Mouse (Mus musculus): Measurements from ENCODE around the gene Fkbpl. TPM values are rescaled to one million over a fixed set of nuclear protein-coding genes. Genes with fewer than 3 reads are reported as not detected.
A peak's percentile ranks its signal among the peaks of the same experiment; 100 is the strongest.

Gene Fkbpl
- polyA plus RNA-seq, 1 experiment from 2014 or later: 19.3 TPM

DNA sequence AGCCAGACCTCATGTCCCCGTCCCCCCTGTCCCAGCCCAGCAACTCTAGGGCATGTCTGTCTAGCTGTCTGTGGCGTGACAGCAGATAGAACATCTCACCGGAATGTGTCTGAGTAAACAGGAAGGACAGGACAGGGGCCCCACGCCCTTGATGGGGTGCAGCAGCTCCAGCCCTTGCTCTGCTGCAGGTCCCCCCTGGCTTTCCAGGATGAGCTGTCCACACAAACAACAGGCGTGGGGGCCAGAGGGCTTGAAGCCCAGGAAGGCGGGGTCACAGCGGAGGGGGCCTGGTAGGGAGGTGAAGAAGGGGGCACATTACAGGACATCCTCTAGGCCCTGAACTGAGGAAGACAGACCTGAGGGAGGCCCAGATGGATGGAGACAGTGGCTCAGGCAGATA lies 10.6 kb downstream of the Fkbpl start:
- H3K9me3 ChIP-seq (ENCODE audit: control insufficient read depth, low read length): no peaks in the 10 kb centered on the region
- 0 out of 2 replicates have a peak, but pooled peaks cover 2% of the 10 kb centered on the region for H3K4me1 ChIP-seq (ENCODE audit: control insufficient read depth, insufficient read depth, low read length)
- H3K27ac ChIP-seq (replicated peaks; ENCODE audit: low read depth, low read length): no peak overlapping the region
- 90% methylated on average over 7 of the region's 7 CpGs for WGBS
- DNase-seq (ENCODE audit: low spot score): no peak
- H3K4me3 ChIP-seq (ENCODE audit: low read depth, low read length): no peak overlapping the region
- H3K4me2 ChIP-seq (ENCODE audit: low read depth, severe bottlenecking): no peak overlapping the region
- H3K36me3 ChIP-seq (ENCODE audit: control insufficient read depth, insufficient read depth, low read length): peaks cover 15% of the 10 kb centered on the region
- H3K27me3 ChIP-seq (ENCODE audit: control insufficient read depth, insufficient read depth, low read length): peaks cover 8% of the 10 kb centered on the region
- ATAC-seq (ENCODE audit: insufficient number of reproducible peaks, low FRiP score, low TSS enrichment, low read depth): no peak
- 0 out of 2 replicates have a peak overlapping the region, but pooled peaks have one; percentile 12 for H3K9ac ChIP-seq (ENCODE audit: low read length)

DNA sequence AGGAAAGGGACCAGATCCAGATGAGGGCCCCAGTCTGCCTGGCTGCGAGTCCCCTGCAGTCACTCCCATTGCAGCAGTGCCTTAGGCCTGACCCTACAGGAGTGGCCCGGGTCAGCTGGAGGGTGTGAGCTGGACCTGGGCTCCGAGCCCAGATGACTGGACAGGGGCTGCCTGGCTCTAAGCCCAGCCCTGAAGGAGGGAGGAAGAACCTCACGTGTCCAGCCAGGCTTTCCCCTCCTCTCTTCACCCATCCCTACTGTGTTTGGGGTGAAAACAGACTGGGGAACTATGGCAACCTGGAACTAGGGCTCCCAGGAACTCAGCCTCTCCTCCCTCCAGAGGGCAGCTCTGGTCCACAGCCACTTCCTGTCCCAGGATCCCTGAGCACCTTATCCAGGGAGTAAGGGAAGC lies 11.0 kb downstream of the Fkbpl start:
- H3K27ac ChIP-seq (replicated peaks; ENCODE audit: low read depth, low read length): no peak overlapping the region
- 0 out of 2 replicates have a peak, but pooled peaks cover 2% of the 10 kb centered on the region for H3K4me1 ChIP-seq (ENCODE audit: control insufficient read depth, insufficient read depth, low read length)
- no peak overlapping the region for H3K4me3 ChIP-seq (ENCODE audit: low read depth, low read length)
- DNase-seq (ENCODE audit: low spot score) (no peak), ATAC-seq (ENCODE audit: insufficient number of reproducible peaks, low FRiP score, low TSS enrichment, low read depth) (no peak)
- whole genome bisulfite sequencing: 89% methylated on average over 4 of the region's 4 CpGs
- peaks cover 12% of the 10 kb centered on the region for H3K27me3 ChIP-seq (ENCODE audit: control insufficient read depth, insufficient read depth, low read length)
- no peaks in the 10 kb centered on the region for H3K9me3 ChIP-seq (ENCODE audit: control insufficient read depth, low read length)
- 0 out of 2 replicates have a peak overlapping the region, but pooled peaks have one; percentile 12 for H3K9ac ChIP-seq (ENCODE audit: low read length)
- H3K36me3 ChIP-seq (ENCODE audit: control insufficient read depth, insufficient read depth, low read length): peaks cover 11% of the 10 kb centered on the region
- H3K4me2 ChIP-seq (ENCODE audit: low read depth, severe bottlenecking): no peak overlapping the region

DNA sequence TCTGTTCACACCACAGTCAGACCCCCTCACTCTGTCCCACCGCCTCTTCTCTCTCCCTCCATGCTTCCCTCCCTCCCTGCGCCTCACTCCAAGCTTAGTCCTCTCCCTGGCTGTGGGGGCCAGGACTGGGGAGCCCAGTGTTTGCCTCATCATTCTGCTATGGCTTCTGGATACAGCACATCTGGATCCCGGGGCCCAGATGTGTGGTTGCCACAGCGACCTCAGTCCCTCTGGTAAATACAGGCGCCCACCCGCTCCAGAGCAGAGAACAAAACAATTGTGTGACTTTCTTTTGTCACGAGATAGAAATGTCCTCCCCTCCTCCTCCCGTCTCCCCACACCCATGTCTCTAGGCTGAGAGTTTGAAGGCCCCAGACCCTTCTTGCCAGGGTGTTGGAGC lies 12.1 kb downstream of the Fkbpl start:
- no peak overlapping the region for H3K9ac ChIP-seq (ENCODE audit: low read length)
- DNase-seq (ENCODE audit: low spot score) (no peak), ATAC-seq (ENCODE audit: insufficient number of reproducible peaks, low FRiP score, low TSS enrichment, low read depth) (no peak)
- 71% methylated on average over 8 of the region's 8 CpGs for WGBS
- no peak overlapping the region for H3K27ac ChIP-seq (replicated peaks; ENCODE audit: low read depth, low read length)
- H3K4me2 ChIP-seq (ENCODE audit: low read depth, severe bottlenecking): peak overlapping the region; percentile 10; the same call in 1 of the 2 replicates
- H3K4me1 ChIP-seq (ENCODE audit: control insufficient read depth, insufficient read depth, low read length): peaks cover 2% of the 10 kb centered on the region; the same call in 1 of the 2 replicates
- no peak overlapping the region for H3K4me3 ChIP-seq (ENCODE audit: low read depth, low read length)
- peaks cover 10% of the 10 kb centered on the region; the same call in 1 of the 2 replicates for H3K36me3 ChIP-seq (ENCODE audit: control insufficient read depth, insufficient read depth, low read length)
- H3K27me3 ChIP-seq (ENCODE audit: control insufficient read depth, insufficient read depth, low read length): peaks cover 16% of the 10 kb centered on the region
- H3K9me3 ChIP-seq (ENCODE audit: control insufficient read depth, low read length): no peaks in the 10 kb centered on the region

DNA sequence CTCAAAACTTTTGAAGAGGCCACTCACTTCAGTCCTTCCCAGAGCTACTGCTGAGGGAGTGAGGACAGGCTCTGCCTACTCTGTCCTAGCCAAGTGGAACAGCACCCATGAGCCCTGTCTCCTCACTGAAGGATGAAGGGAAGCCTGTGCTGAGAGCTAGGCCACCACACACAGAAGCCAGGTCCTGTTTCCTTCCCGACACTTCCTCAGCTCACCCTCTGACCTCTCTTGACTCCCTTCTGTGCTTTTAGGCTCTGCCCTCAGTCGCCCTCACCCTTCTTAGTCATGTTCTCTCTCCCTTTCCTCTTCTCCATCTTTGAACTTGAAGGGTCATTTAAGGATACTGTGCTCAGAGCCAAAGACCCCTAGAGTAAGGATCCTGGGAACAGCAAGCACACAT lies 12.7 kb downstream of the Fkbpl start:
- DNase-seq (ENCODE audit: low spot score): no peak

DNA sequence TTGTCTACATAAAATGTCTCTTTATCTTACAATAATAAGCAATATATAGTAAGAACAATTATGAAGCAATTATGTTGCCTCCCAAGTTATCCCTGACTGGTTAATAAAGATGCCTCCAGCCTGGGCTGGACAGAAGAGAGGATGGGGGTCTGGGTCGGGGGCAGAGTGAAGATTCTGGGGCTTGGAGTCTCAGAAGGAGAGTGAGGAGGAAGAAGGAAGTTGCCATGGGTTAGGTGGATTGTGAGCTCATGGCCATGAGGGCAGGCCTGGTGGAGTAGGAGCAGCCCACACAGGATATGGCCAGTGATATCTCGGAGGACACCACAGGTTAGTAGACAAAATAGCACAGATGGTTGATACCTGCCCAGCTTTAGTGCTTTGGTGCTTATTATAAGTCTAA lies 13.6 kb downstream of the Fkbpl start:
- Histone ChIP-seq H3K4me1 (ENCODE audit: control insufficient read depth, insufficient read depth, low read length) (peaks cover 2% of the 10 kb centered on the region; the same call in 1 of the 2 replicates), H3K27me3 (ENCODE audit: control insufficient read depth, insufficient read depth, low read length) (peaks cover 16% of the 10 kb centered on the region), H3K4me3 (ENCODE audit: low read depth, low read length) (no peak overlapping the region), H3K27ac (replicated peaks; ENCODE audit: low read depth, low read length) (no peak overlapping the region), H3K4me2 (ENCODE audit: low read depth, severe bottlenecking) (no peak overlapping the region), H3K36me3 (ENCODE audit: control insufficient read depth, insufficient read depth, low read length) (peaks cover 8% of the 10 kb centered on the region; the same call in 1 of the 2 replicates), H3K9ac (ENCODE audit: low read length) (no peak overlapping the region), H3K9me3 (ENCODE audit: control insufficient read depth, low read length) (no peaks in the 10 kb centered on the region)
- WGBS: 81% methylated on average over 2 of the region's 2 CpGs
- ATAC-seq (ENCODE audit: insufficient number of reproducible peaks, low FRiP score, low TSS enrichment, low read depth) (no peak), DNase-seq (ENCODE audit: low spot score) (no peak)

More for the DNA sequence above, 12.7 kb downstream of the Fkbpl start:
- Histone ChIP-seq H3K4me3 (ENCODE audit: low read depth, low read length) (no peak overlapping the region), H3K4me1 (ENCODE audit: control insufficient read depth, insufficient read depth, low read length) (peaks cover 2% of the 10 kb centered on the region; the same call in 1 of the 2 replicates), H3K9me3 (ENCODE audit: control insufficient read depth, low read length) (no peaks in the 10 kb centered on the region), H3K27me3 (ENCODE audit: control insufficient read depth, insufficient read depth, low read length) (peaks cover 16% of the 10 kb centered on the region), H3K4me2 (ENCODE audit: low read depth, severe bottlenecking) (no peak overlapping the region), H3K36me3 (ENCODE audit: control insufficient read depth, insufficient read depth, low read length) (peaks cover 8% of the 10 kb centered on the region; the same call in 1 of the 2 replicates), H3K9ac (ENCODE audit: low read length) (no peak overlapping the region), H3K27ac (replicated peaks; ENCODE audit: low read depth, low read length) (no peak overlapping the region)
- no peak for ATAC-seq (ENCODE audit: insufficient number of reproducible peaks, low FRiP score, low TSS enrichment, low read depth)
- WGBS: 26% methylated on average over 2 of the region's 2 CpGs

DNA sequence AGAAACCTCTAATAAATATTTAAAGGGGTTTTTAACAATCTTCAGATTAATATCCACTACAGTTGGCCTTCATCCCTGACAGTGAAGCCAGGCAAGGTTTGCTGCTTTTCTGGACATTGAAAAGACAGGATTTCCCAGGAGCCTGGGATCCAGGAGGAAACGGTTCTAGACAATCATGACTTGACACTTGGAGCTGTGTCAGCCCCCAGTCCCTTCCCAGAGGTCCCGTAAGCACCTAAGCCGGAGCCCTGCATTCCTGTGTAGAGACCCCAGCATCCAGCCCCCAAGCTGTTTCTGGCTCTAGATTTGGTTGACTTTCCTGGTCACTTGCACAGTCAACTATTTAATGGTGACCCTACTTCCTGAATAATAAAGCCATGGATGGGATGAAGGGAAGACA lies 14.0 kb downstream of the Fkbpl start:
- Histone ChIP-seq H3K27me3 (ENCODE audit: control insufficient read depth, insufficient read depth, low read length) (peaks cover 16% of the 10 kb centered on the region), H3K27ac (replicated peaks; ENCODE audit: low read depth, low read length) (no peak overlapping the region), H3K36me3 (ENCODE audit: control insufficient read depth, insufficient read depth, low read length) (peaks cover 4% of the 10 kb centered on the region; the same call in 1 of the 2 replicates), H3K9me3 (ENCODE audit: control insufficient read depth, low read length) (no peaks in the 10 kb centered on the region), H3K9ac (ENCODE audit: low read length) (no peak overlapping the region), H3K4me2 (ENCODE audit: low read depth, severe bottlenecking) (no peak overlapping the region), H3K4me3 (ENCODE audit: low read depth, low read length) (no peak overlapping the region), H3K4me1 (ENCODE audit: control insufficient read depth, insufficient read depth, low read length) (peaks cover 2% of the 10 kb centered on the region; the same call in 1 of the 2 replicates)
- ATAC-seq (ENCODE audit: insufficient number of reproducible peaks, low FRiP score, low TSS enrichment, low read depth): no peak
- WGBS: 78% methylated on average over 3 of the region's 3 CpGs
- no peak for DNase-seq (ENCODE audit: low spot score)

DNA sequence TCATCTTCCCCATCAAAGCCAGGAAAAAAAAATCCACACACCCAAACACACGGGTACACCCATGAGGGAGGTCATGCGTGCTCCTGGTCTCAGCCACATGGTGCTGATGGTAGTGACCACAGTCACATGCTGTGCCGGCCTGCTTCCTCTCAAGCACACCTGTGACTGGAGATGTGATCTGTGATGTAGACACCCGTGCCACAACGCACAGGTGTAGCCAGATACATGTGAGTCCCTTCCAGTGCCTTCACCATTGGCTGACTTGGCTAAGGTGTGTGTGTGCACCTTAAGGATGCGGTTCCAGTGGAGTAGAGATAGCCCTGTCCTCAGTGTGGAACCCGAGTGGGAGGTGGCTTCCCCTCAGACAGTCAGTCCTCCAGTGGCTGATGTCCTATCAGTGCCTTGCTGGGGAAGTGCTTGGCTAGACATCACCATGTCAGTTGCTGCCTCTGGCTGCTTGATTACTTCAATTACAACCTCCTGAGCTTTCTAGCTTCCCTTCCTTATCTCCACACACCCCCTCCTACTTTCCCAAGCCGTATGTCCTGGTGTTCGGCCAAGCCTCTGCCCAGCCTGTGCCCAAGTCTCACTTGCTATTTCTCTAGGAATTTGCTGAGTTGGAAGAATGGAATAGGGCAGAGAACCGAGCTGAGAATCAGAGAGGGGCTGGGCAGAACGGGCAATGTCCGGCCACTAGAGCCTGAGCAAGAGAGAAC lies 14.8 kb downstream of the Fkbpl start:
- H3K27me3 ChIP-seq (ENCODE audit: control insufficient read depth, insufficient read depth, low read length): peaks cover 16% of the 10 kb centered on the region
- peaks cover 3% of the 10 kb centered on the region; the same call in 1 of the 2 replicates for H3K36me3 ChIP-seq (ENCODE audit: control insufficient read depth, insufficient read depth, low read length)
- DNase-seq (ENCODE audit: low spot score): no peak

DNA sequence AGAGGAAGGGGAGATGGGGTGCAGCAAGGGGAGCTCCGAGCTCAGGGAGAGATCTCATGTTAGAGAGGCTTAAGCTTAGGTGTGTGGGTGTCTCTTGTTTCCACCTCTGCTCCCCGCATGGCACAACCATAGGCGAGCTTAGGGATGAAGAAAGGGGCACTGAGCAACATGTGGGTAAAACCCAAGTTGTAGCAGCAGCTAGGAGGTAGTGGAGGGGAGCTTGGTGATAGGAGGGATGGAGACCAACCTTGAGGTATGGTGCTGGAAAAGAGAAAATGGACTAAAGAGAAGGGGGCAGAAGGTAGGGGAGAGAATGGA lies 15.3 kb downstream of the Fkbpl start:
- no peak for DNase-seq (ENCODE audit: low spot score)
- Histone ChIP-seq H3K36me3 (ENCODE audit: control insufficient read depth, insufficient read depth, low read length) (peaks cover 3% of the 10 kb centered on the region; the same call in 1 of the 2 replicates), H3K9me3 (ENCODE audit: control insufficient read depth, low read length) (no peaks in the 10 kb centered on the region), H3K27ac (replicated peaks; ENCODE audit: low read depth, low read length) (no peak overlapping the region), H3K9ac (ENCODE audit: low read length) (no peak overlapping the region), H3K4me3 (ENCODE audit: low read depth, low read length) (no peak overlapping the region), H3K27me3 (ENCODE audit: control insufficient read depth, insufficient read depth, low read length) (peaks cover 16% of the 10 kb centered on the region), H3K4me2 (ENCODE audit: low read depth, severe bottlenecking) (no peak overlapping the region; the same call in 1 of the 2 replicates), H3K4me1 (ENCODE audit: control insufficient read depth, insufficient read depth, low read length) (peaks cover 2% of the 10 kb centered on the region; the same call in 1 of the 2 replicates)
- no peak for ATAC-seq (ENCODE audit: insufficient number of reproducible peaks, low FRiP score, low TSS enrichment, low read depth)
- WGBS: 60% methylated on average over 3 of the region's 3 CpGs

More for the DNA sequence above, 14.8 kb downstream of the Fkbpl start:
- ATAC-seq (ENCODE audit: insufficient number of reproducible peaks, low FRiP score, low TSS enrichment, low read depth): no peak
- no peak overlapping the region for H3K27ac ChIP-seq (replicated peaks; ENCODE audit: low read depth, low read length)
- H3K4me3 ChIP-seq (ENCODE audit: low read depth, low read length): no peak overlapping the region
- H3K9me3 ChIP-seq (ENCODE audit: control insufficient read depth, low read length): no peaks in the 10 kb centered on the region
- peaks cover 2% of the 10 kb centered on the region; the same call in 1 of the 2 replicates for H3K4me1 ChIP-seq (ENCODE audit: control insufficient read depth, insufficient read depth, low read length)
- whole genome bisulfite sequencing: 67% methylated on average over 12 of the region's 12 CpGs
- H3K4me2 ChIP-seq (ENCODE audit: low read depth, severe bottlenecking): no peak overlapping the region; the same call in 1 of the 2 replicates
- no peak overlapping the region for H3K9ac ChIP-seq (ENCODE audit: low read length)

Measured in limb, embryonic 11.5 days (tissue).